Mouse (Mus musculus) hindbrain, embryonic 11.5 days (tissue): ENCODE results near the gene Arsg. TPM values are rescaled to one million over a fixed set of nuclear protein-coding genes. Genes with fewer than 3 reads are reported as not detected.

Experiments used
- ATAC-seq: fragments of 200-750 bp; cut with Nextera tagmentation; 2 replicates; pipeline ENCODE4 v1.8.0; 2017; ENCODE audit warnings: mild to moderate bottlenecking, moderate TSS enrichment, moderate library complexity; ENCODE audit not compliant: low FRiP score
- DNase-seq: peaks from one replicate; pipeline ENCODE4 v3.0.0-alpha.2; 2015; ENCODE audit warnings: low spot score
- H3K27ac ChIP-seq: fragments of 300-500 bp; sonication (generic); 2 replicates; pipeline ENCODE4 v1.5.1; 2014; ENCODE audit warnings: mild to moderate bottlenecking, low read depth, low read length
- H3K27me3 ChIP-seq: fragments of 300-500 bp; sonication (generic); 2 replicates; pipeline ENCODE4 v1.6.1; 2014; ENCODE audit warnings: mild to moderate bottlenecking, low read length, moderate library complexity, mixed read lengths; ENCODE audit not compliant: control insufficient read depth, insufficient read depth
- H3K36me3 ChIP-seq: fragments of 300-500 bp; sonication (generic); 2 replicates; pipeline ENCODE4 v1.6.1; 2014; ENCODE audit warnings: mild to moderate bottlenecking, low read length, moderate library complexity, mixed read lengths; ENCODE audit not compliant: control insufficient read depth, insufficient read depth
- H3K4me1 ChIP-seq: fragments of 300-500 bp; sonication (generic); replicated peaks from 2 replicates; pipeline ENCODE4 v1.6.1; 2014; ENCODE audit warnings: low read length, mixed read lengths; ENCODE audit not compliant: control insufficient read depth, insufficient read depth
- H3K4me2 ChIP-seq: fragments of 300-500 bp; sonication (generic); replicated peaks from 2 replicates; pipeline ENCODE4 v1.6.1; 2014; ENCODE audit warnings: mild to moderate bottlenecking, low read depth, low read length
- H3K4me3 ChIP-seq: fragments of 300-500 bp; sonication (generic); 2 replicates; pipeline ENCODE4 v1.5.1; 2014; ENCODE audit warnings: low read depth, low read length
- H3K9ac ChIP-seq: fragments of 300-500 bp; sonication (generic); 2 replicates; pipeline ENCODE4 v1.6.1; 2014; ENCODE audit warnings: low read depth, low read length
- H3K9me3 ChIP-seq: fragments of 300-500 bp; sonication (generic); 2 replicates; pipeline ENCODE4 v1.6.1; 2016; ENCODE audit warnings: low read length; ENCODE audit not compliant: control insufficient read depth
- WGBS: fragments of 180-500 bp; shearing (Covaris S2); extraction: QIAGEN DNeasy Blood & Tissue Kit; methylation state at CpG from one replicate; pipeline ENCODE4 v1.1.7; 2014; 5-methylcytosine and 5-hydroxymethylcytosine counted together
- polyA plus RNA-seq: library from polyadenylated mRNA; unstranded; fragments of >200 nt; fragmentation: Nextera tagmentation; extraction: Ambion mirVana; gene quantifications from 2 replicates; pipeline ENCODE4 v1.2.1, GENCODE M21; 2014

Gene Arsg
- polyA plus RNA-seq, 1 experiment from 2014 or later, result 4.2 TPM

DNA sequence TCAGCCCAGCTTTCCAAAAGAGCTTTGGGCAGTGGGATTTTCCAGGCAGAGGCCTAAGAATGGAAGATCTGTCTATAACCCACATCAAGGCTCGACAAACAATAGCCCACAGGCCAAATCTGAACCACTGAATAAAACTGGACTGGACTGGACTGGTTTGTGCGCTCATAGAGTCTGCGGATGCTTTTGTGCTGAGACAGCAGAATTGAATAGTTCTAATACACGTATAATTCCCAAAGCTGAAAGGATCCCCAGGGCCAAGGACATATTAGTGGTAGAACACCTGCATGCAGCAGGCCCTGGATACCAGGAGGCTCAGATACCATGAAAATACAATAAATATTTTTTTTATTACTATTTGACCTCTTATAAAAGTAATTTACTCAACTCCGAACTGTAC lies 16.9 kb upstream of the Arsg start:
- ATAC-seq (no peak), DNase-seq (no peak)
- Histone ChIP-seq H3K4me3 (no peak overlapping the region), H3K27me3 (no peaks in the 10 kb centered on the region), H3K4me1 (no peaks in the 10 kb centered on the region), H3K36me3 (no peaks in the 10 kb centered on the region), H3K9ac (no peak overlapping the region), H3K27ac (no peak overlapping the region), H3K4me2 (no peak overlapping the region), H3K9me3 (no peaks in the 10 kb centered on the region)
- WGBS, result 89% methylated on average over 5 of the region's 5 CpGs

DNA sequence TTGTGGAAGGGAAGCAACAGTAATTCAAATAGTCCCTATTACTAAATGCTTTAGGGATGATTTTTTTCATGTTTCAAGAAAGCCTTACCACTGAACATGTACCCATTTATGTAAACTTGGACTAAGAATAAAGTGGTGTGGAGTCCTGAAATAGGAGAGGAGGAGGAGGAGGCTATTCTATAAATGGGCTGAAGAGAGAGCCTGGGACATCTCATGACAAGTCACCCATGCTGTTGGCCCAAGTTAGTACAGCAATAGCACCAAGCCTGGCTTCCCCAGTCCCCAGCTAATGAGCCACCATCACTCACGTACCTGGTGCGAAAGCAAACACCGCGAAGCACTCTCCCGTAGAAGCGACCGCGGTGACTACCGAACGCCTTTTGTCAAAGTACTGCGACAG lies 15.0 kb upstream of the Arsg start:
- Histone ChIP-seq H3K36me3 (no peaks in the 10 kb centered on the region), H3K27ac (no peak overlapping the region), H3K9ac (no peak overlapping the region), H3K9me3 (no peaks in the 10 kb centered on the region), H3K4me2 (no peak overlapping the region), H3K4me1 (no peaks in the 10 kb centered on the region), H3K27me3 (no peaks in the 10 kb centered on the region), H3K4me3 (no peak overlapping the region)
- WGBS, result 94% methylated on average over 11 of the region's 11 CpGs
- ATAC-seq, result no peak
- no peak for DNase-seq

DNA sequence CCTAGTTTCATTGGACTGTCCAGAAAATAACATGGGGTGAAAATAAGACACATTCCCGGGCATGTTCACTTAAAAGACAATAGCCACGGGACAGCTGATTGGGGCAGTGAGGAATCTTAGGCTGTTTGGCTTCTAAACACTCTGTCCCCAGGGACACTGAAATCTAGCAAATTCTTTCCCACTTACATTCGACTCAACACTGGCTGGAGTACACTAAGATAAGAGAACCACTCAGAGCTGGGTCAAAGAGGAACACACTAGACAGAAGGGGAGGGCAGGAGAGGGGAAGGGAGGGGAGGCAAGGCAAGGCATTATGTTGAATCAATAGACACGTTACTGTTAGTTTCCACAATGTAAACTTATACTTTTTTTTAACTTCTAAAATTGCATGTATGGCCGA lies 12.6 kb upstream of the Arsg start:
- H3K27ac ChIP-seq, result no peak overlapping the region
- H3K36me3 ChIP-seq, result no peaks in the 10 kb centered on the region
- no peaks in the 10 kb centered on the region for H3K9me3 ChIP-seq
- DNase-seq, result no peak
- no peak overlapping the region for H3K4me2 ChIP-seq
- H3K9ac ChIP-seq, result no peak overlapping the region
- no peak for ATAC-seq
- H3K27me3 ChIP-seq, result no peaks in the 10 kb centered on the region
- no peak overlapping the region for H3K4me3 ChIP-seq
- H3K4me1 ChIP-seq, result no peaks in the 10 kb centered on the region
- WGBS, result 82% methylated on average over 5 of the region's 5 CpGs

DNA sequence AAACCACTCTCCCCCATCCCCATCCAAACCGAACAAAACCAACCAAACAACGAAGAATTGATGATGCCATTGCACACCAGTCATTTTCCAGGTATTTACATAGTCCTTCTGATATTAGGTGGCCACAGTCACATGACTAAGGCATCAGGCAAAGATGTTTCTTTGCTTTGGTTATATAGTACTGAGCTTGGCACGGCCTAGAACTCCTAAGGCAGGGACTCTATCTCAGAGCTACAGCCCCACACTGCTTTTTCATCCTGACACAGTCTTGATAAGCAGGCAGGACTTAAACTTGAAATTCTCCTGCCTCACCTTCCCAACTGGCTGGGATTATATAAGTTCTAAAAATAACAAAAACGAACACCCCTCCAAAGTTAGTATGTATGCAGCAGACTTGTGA lies 8.1 kb upstream of the Arsg start:
- no peak overlapping the region for H3K9ac ChIP-seq
- no peaks in the 10 kb centered on the region for H3K9me3 ChIP-seq
- 88% methylated on average over 4 of the region's 4 CpGs for WGBS
- no peak for DNase-seq
- H3K4me3 ChIP-seq, result no peak overlapping the region
- H3K27ac ChIP-seq, result no peak overlapping the region
- H3K4me2 ChIP-seq, result no peak overlapping the region
- no peaks in the 10 kb centered on the region for H3K4me1 ChIP-seq
- no peaks in the 10 kb centered on the region for H3K36me3 ChIP-seq
- H3K27me3 ChIP-seq, result no peaks in the 10 kb centered on the region
- no peak for ATAC-seq

DNA sequence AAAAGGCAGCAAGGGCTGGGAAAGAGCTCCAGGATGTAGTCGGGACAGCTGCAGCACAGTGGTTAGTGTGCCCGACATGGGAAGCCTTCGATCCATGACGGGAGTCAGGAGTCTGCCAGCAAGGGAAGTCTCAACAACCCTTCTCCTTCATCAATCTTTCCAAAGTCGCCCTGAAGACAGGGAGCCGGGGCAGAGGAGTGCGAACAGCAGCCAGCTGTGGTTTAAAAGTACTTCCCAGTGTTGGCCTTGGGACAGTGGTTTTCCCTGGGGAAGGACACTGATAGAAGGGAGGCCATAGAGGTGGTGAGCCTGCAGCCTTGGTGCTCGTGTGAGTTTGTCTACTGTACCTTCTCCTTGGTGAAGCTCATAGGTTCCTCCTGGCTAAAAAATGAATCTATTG lies 6.2 kb upstream of the Arsg start:
- H3K36me3 ChIP-seq, result no peaks in the 10 kb centered on the region
- no peaks in the 10 kb centered on the region for H3K27me3 ChIP-seq
- no peaks in the 10 kb centered on the region for H3K4me1 ChIP-seq
- H3K4me2 ChIP-seq, result no peak overlapping the region
- DNase-seq (no peak), ATAC-seq (no peak)
- H3K9ac ChIP-seq, result no peak overlapping the region
- no peak overlapping the region for H3K27ac ChIP-seq
- no peaks in the 10 kb centered on the region for H3K9me3 ChIP-seq
- 74% methylated on average over 8 of the region's 8 CpGs for WGBS
- no peak overlapping the region for H3K4me3 ChIP-seq

DNA sequence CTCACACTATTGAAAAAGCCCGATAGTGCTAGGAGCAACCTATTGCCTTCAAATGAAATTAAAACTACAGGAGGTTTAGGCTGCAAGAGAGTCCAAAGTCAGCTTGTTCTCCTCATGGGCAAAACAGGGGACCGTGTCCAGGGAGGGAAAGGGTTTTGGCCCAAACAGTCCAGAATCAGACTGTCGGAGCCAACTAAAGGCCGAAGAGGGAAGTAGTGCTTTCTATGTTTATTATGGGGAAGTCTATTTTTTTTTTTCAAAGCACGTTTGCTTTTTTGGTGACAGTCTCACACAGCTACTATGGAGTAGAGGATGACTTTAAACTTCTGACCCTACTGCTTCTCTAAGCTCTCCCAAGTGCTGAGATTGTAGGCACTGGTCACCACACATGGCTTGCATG lies 5.0 kb upstream of the Arsg start:
- no peaks in the 10 kb centered on the region for H3K4me1 ChIP-seq
- H3K9me3 ChIP-seq, result no peaks in the 10 kb centered on the region
- no peak overlapping the region for H3K4me3 ChIP-seq
- no peak overlapping the region for H3K27ac ChIP-seq
- DNase-seq (no peak), ATAC-seq (no peak)
- H3K27me3 ChIP-seq, result no peaks in the 10 kb centered on the region
- WGBS, result 92% methylated on average over 5 of the region's 5 CpGs
- H3K4me2 ChIP-seq, result no peak overlapping the region
- no peaks in the 10 kb centered on the region for H3K36me3 ChIP-seq
- no peak overlapping the region for H3K9ac ChIP-seq

DNA sequence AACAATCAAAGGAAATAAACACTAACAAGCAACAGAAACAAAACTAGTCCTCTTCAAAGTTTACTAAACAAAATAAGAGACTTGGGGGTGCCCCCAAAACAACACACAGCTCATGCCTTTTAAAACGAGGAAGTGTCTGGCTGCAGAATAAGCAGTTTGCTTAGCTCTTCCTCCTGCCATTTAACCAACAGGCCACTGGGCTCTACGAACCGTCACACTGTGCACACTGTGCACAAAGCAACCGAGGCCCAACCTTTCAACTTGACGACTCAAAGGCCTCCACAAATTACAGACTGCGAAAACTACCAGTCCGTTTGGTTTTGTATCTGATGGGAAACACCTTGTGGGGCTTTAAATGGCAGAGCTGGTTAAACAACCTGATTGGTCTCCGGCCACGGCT lies 3.0 kb upstream of the Arsg start:
- no peaks in the 10 kb centered on the region for H3K36me3 ChIP-seq
- no peaks in the 10 kb centered on the region for H3K9me3 ChIP-seq
- DNase-seq (no peak), ATAC-seq (no peak)
- 0 out of 2 replicates have a peak, but pooled peaks cover 2% of the 10 kb centered on the region for H3K4me1 ChIP-seq
- H3K9ac ChIP-seq, result no peak overlapping the region
- 74% methylated on average over 9 of the region's 9 CpGs for WGBS
- H3K27ac ChIP-seq, result no peak overlapping the region
- H3K27me3 ChIP-seq, result no peaks in the 10 kb centered on the region
- H3K4me2 ChIP-seq, result no peak overlapping the region
- H3K4me3 ChIP-seq, result no peak overlapping the region

DNA sequence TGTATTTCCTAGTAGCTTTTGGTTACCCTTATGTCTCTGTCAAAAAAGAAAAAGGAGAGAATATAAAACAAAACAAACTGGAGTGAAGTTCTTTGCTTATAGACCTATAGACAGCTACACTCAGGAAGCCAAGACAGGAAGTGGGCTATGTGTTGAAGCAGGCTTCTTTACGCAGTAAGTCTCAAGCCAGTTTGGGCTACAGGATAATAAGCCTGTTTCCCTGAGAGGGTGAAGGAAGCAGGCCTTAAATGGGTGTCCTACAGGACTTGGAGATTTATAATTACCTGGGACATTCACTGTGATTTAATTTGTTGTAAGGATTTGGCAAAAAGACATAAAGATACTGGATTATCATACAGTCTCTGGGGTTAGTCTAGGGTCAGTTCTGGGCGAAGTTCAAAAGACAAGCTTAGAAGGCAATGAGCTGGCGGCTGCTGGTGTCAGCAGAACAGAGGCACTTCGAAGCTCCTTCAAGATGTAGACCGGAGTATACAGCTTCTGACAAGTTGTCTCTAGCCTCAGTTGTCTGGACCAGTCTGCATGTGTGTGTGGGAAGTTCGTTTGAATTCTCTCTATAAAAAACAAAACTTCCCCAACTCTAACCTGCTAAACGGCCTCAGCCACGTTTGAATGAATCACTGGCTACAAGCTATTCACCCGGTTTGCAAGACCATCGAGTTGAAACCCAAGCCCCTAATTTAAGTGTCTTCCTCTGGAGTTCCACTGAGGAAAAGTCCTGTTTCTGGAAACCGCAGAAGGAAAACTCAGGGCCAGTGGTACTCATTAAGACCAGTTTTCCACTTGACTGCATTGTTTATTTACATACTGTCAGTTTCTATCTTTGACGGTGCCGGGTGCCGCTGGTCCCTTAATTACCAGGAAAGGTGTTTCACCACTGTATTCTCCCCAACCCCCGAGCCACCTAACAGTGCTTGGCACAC lies 2.0 kb upstream of the Arsg start:
- no peak overlapping the region for H3K27ac ChIP-seq
- DNase-seq (peak; percentile 22), ATAC-seq (no peak)
- no peaks in the 10 kb centered on the region for H3K9me3 ChIP-seq
- no peaks in the 10 kb centered on the region for H3K36me3 ChIP-seq
- WGBS, result 35% methylated on average over 15 of the region's 15 CpGs
- no peak overlapping the region for H3K9ac ChIP-seq
- H3K4me1 ChIP-seq, result 0 out of 2 replicates have a peak, but pooled peaks cover 4% of the 10 kb centered on the region
- H3K4me2 ChIP-seq, result 0 out of 2 replicates have a peak overlapping the region, but pooled peaks have one; percentile 83
- peak overlapping the region; percentile 82; the same call in 1 of the 2 replicates for H3K4me3 ChIP-seq
- no peaks in the 10 kb centered on the region for H3K27me3 ChIP-seq

DNA sequence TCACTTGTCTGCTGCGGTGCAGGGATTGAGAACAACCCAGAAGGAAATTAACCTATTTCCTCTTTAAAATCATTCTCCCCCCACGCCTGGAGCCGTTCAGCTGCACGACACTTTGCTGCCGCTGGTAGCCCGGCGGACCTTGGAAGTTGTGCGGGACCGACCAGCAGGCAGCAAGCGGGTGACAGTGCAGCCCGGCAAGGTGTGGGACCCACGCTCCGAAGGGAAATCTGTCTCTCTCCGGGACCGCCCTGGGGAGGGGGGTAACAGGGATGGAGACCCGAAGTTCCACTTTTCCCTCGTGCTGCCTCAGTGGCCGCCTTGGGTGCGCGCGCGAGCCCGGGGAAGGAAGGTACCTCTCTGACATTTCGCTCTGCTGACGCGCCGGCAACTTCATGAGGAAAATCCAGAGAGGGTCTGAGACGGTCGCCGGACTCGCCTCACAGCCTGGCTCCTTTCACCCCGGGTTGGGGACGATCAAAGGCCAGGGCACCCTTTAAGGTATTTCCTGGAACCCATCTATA lies 943 bp upstream of the Arsg start:
- DNase-seq (peak; percentile 68), ATAC-seq (no peak)
- H3K4me3 ChIP-seq, result peak overlapping the region; percentile 82
- H3K4me2 ChIP-seq, result peak overlapping the region; percentile 83
- whole genome bisulfite sequencing, result under 1% methylated on average over 33 of the region's 33 CpGs
- no peak overlapping the region for H3K27ac ChIP-seq
- no peaks in the 10 kb centered on the region for H3K9me3 ChIP-seq
- peaks cover 4% of the 10 kb centered on the region; the same call in 1 of the 2 replicates for H3K4me1 ChIP-seq
- H3K9ac ChIP-seq, result peak overlapping the region; percentile 73
- no peaks in the 10 kb centered on the region for H3K36me3 ChIP-seq
- no peaks in the 10 kb centered on the region for H3K27me3 ChIP-seq
